Mouse (Mus musculus) thymus, postnatal 14 days (tissue): ENCODE results near the gene Mgat5b.

ENCODE experiments used
- DNase-seq: peaks from one replicate; pipeline ENCODE4 v3.0.0; 2021

Mgat5b gene

GRCm38 (mm10) chr11:116919186-116920020 is 740 bp downstream of the Mgat5b start:
- no peak for DNase-seq

GRCm38 (mm10) chr11:116920746-116921145 is 2.1 kb downstream of the Mgat5b start:
- DNase-seq: no peak

- DNase-seq: no peak
Observed at GRCm38 (mm10) chr11:116922058-116922457, 3.4 kb downstream of the Mgat5b start.

GRCm38 (mm10) chr11:116928031-116928430 is 9.4 kb downstream of the Mgat5b start:
- DNase-seq: no peak

GRCm38 (mm10) chr11:116934862-116935261 is 16.2 kb downstream of the Mgat5b start:
- no peak for DNase-seq

- DNase-seq: no peak
Observed at GRCm38 (mm10) chr11:116935354-116935753, 16.7 kb downstream of the Mgat5b start.

GRCm38 (mm10) chr11:116935917-116936316 is 17.3 kb downstream of the Mgat5b start:
- DNase-seq: no peak

GRCm38 (mm10) chr11:116937141-116937540 is 18.5 kb downstream of the Mgat5b start:
- no peak for DNase-seq

GRCm38 (mm10) chr11:116940088-116940855 is 21.6 kb downstream of the Mgat5b start:
- no peak for DNase-seq

GRCm38 (mm10) chr11:116944346-116944745 is 25.7 kb downstream of the Mgat5b start:
- no peak for DNase-seq

- peak; percentile 27 for DNase-seq
Observed at GRCm38 (mm10) chr11:116949832-116950231, 31.2 kb downstream of the Mgat5b start.

- DNase-seq: no peak
Observed at GRCm38 (mm10) chr11:116951429-116951828, 32.8 kb downstream of the Mgat5b start.

GRCm38 (mm10) chr11:116954231-116955118 is 35.8 kb downstream of the Mgat5b start:
- DNase-seq: no peak

- no peak for DNase-seq
Observed at GRCm38 (mm10) chr11:116958601-116959000, 39.9 kb downstream of the Mgat5b start.

- DNase-seq: no peak
Observed at GRCm38 (mm10) chr11:116965061-116965460, 46.4 kb downstream of the Mgat5b start.

GRCm38 (mm10) chr11:116965961-116966360 is 47.3 kb downstream of the Mgat5b start:
- DNase-seq: no peak

GRCm38 (mm10) chr11:116968586-116968985 is 49.9 kb downstream of the Mgat5b start:
- DNase-seq: no peak

- no peak for DNase-seq
Observed at GRCm38 (mm10) chr11:116969498-116969897, 50.8 kb downstream of the Mgat5b start.

GRCm38 (mm10) chr11:116970847-116971246 is 52.2 kb downstream of the Mgat5b start:
- no peak for DNase-seq

- no peak for DNase-seq
Observed at GRCm38 (mm10) chr11:116972828-116973227, 54.2 kb downstream of the Mgat5b start.

- DNase-seq: no peak
Observed at GRCm38 (mm10) chr11:116973508-116973907, 54.8 kb downstream of the Mgat5b start.

GRCm38 (mm10) chr11:116974341-116974740 is 55.7 kb downstream of the Mgat5b start:
- DNase-seq: no peak

GRCm38 (mm10) chr11:116980313-116980712 is 61.6 kb downstream of the Mgat5b start:
- DNase-seq: no peak
